11 mouse cellular contexts compared by ENCODE assay signal in genomic region chr1:134273493-134274395, GRCm38 (mm10). TPM values are rescaled to one million over a fixed set of nuclear protein-coding genes. Genes with fewer than 3 reads are reported as not detected.
DNase-seq lines count a peak whose midpoint lies in the region; ATAC-seq and TF ChIP-seq lines count a peak whose summit lies in the region.
"Had no signal": no experiment of that assay in that cellular context is flagged by ENCODE, and none has a peak within 500 bp of the region (broad histone marks: within the 10 kb centered on the region; RNA-seq: fewer than 3 reads in every experiment).

No protein-coding gene starts in this region.

- no peak overlapping the region for H3K4me2 ChIP-seq in hindbrain, embryonic 14.5 days (replicated peaks)
- no peak overlapping the region for H3K4me2 ChIP-seq in hindbrain, embryonic 11.5 days (replicated peaks; ENCODE audit: low read depth, low read length)
- H3K4me2 ChIP-seq in neural tube, embryonic 13.5 days: no peak overlapping the region
- H3K4me2 ChIP-seq: stomach, embryonic 15.5 days had no signal

- H3K9ac ChIP-seq in hindbrain, embryonic 14.5 days: peak overlapping the region; percentile 2; the same call in 1 of the 2 replicates
- no peak overlapping the region for H3K9ac ChIP-seq in hindbrain, embryonic 11.5 days (ENCODE audit: low read depth, low read length)
- H3K9ac ChIP-seq in neural tube, embryonic 13.5 days: no peak overlapping the region
- H3K9ac ChIP-seq: stomach, embryonic 15.5 days had no signal

- no peak; the same call in 1 of the 2 replicates for TF ChIP-seq POLR2A in cerebellum, adult 2 months (IDR thresholded peaks at IDR 0.05; ENCODE audit: borderline replicate concordance, insufficient read depth, low read length)

- H3K9me3 ChIP-seq in hindbrain, embryonic 14.5 days (ENCODE audit: control insufficient read depth, low read length): no peaks in the 10 kb centered on the region
- no peaks in the 10 kb centered on the region for H3K9me3 ChIP-seq in hindbrain, embryonic 11.5 days (ENCODE audit: control insufficient read depth, low read length)
- no peaks in the 10 kb centered on the region for H3K9me3 ChIP-seq in neural tube, embryonic 13.5 days
- H3K9me3 ChIP-seq: stomach, embryonic 15.5 days had no signal

- no peak overlapping the region for H3K4me3 ChIP-seq in hindbrain, embryonic 14.5 days (replicated peaks; ENCODE audit: low read length)
- no peak overlapping the region for H3K4me3 ChIP-seq in hindbrain, embryonic 11.5 days (ENCODE audit: low read depth, low read length)
- no peak overlapping the region for H3K4me3 ChIP-seq in cerebellum, adult 2 months (replicated peaks; ENCODE audit: insufficient read depth, low read depth, low read length)
- H3K4me3 ChIP-seq in neural tube, embryonic 13.5 days: no peak overlapping the region
- H3K4me3 ChIP-seq: stomach, embryonic 15.5 days had no signal

- peaks cover 5% of the 10 kb centered on the region; the same call in 1 of the 2 replicates for H3K4me1 ChIP-seq in hindbrain, embryonic 14.5 days (replicated peaks; ENCODE audit: control insufficient read depth, insufficient read depth, low read length)
- H3K4me1 ChIP-seq in hindbrain, embryonic 11.5 days (replicated peaks; ENCODE audit: control insufficient read depth, insufficient read depth, low read length): no peaks in the 10 kb centered on the region
- peaks cover 56% of the 10 kb centered on the region for H3K4me1 ChIP-seq in cerebellum, adult 2 months (ENCODE audit: control insufficient read depth, insufficient read depth, low read length)
- peaks cover 19% of the 10 kb centered on the region for H3K4me1 ChIP-seq in neural tube, embryonic 13.5 days (replicated peaks)
- H3K4me1 ChIP-seq: stomach, embryonic 15.5 days had no signal

- H3K27me3 ChIP-seq in hindbrain, embryonic 14.5 days (ENCODE audit: control insufficient read depth, insufficient read depth, low read length): no peaks in the 10 kb centered on the region
- H3K27me3 ChIP-seq in hindbrain, embryonic 11.5 days (ENCODE audit: control insufficient read depth, insufficient read depth, low read length): no peaks in the 10 kb centered on the region
- H3K27me3 ChIP-seq in cerebellum, adult 2 months (ENCODE audit: control insufficient read depth, insufficient read depth, low read length): no peaks in the 10 kb centered on the region
- no peaks in the 10 kb centered on the region for H3K27me3 ChIP-seq in neural tube, embryonic 13.5 days
- H3K27me3 ChIP-seq: stomach, embryonic 15.5 days had no signal

- no peak for DNase-seq in hindbrain, embryonic 14.5 days (ENCODE audit: low spot score)
- DNase-seq in hindbrain, embryonic 11.5 days (ENCODE audit: low spot score): no peak
- DNase-seq in cerebellum, adult 2 months: peak; percentile 78 to 89
- peak; percentile 43 to 67 for DNase-seq in frontal cortex, postnatal 36 days (ENCODE audit: low spot score in 2 of 2)
- no peak for DNase-seq in adrenal gland, adult 2 months
- no peak for DNase-seq in spleen, adult 12 weeks (ENCODE audit: low spot score)
- DNase-seq: adrenal gland, adult 8-10 months; kidney, postnatal 10 days had no signal

- H3K27ac ChIP-seq in hindbrain, embryonic 14.5 days: peak overlapping the region; percentile 64
- H3K27ac ChIP-seq in hindbrain, embryonic 11.5 days (ENCODE audit: low read depth, low read length): no peak overlapping the region
- H3K27ac ChIP-seq in cerebellum, adult 2 months (ENCODE audit: insufficient read depth, low read length): peak overlapping the region; percentile 95
- peak overlapping the region; percentile 82 for H3K27ac ChIP-seq in neural tube, embryonic 13.5 days (replicated peaks)
- H3K27ac ChIP-seq: stomach, embryonic 15.5 days had no signal

- ATAC-seq in hindbrain, embryonic 14.5 days (ENCODE audit: low FRiP score): peak; percentile 55; the same call in 1 of the 2 replicates
- no peak for ATAC-seq in hindbrain, embryonic 11.5 days (ENCODE audit: low FRiP score)
- ATAC-seq in neural tube, embryonic 13.5 days (ENCODE audit: low read depth): peak; percentile 74
- ATAC-seq in activated CD4-positive, CD25-positive, alpha-beta regulatory T cell, adult 4 months: no peak

- no peaks in the 10 kb centered on the region for H3K36me3 ChIP-seq in hindbrain, embryonic 14.5 days (replicated peaks; ENCODE audit: control insufficient read depth, insufficient read depth)
- no peaks in the 10 kb centered on the region for H3K36me3 ChIP-seq in hindbrain, embryonic 11.5 days (ENCODE audit: control insufficient read depth, insufficient read depth, low read length)
- no peaks in the 10 kb centered on the region for H3K36me3 ChIP-seq in neural tube, embryonic 13.5 days
- H3K36me3 ChIP-seq: stomach, embryonic 15.5 days had no signal

- WGBS in hindbrain, embryonic 14.5 days: 51% methylated on average over 9 of the region's 9 CpGs
- 62% methylated on average over 9 of the region's 9 CpGs for WGBS in hindbrain, embryonic 11.5 days
- 9% methylated on average over 9 of the region's 9 CpGs for WGBS in cerebellum, adult 2 months
- WGBS in neural tube, embryonic 13.5 days: 50% methylated on average over 9 of the region's 9 CpGs

- no peak for TF ChIP-seq CTCF in cerebellum, adult 2 months (IDR thresholded peaks at IDR 0.05; ENCODE audit: borderline replicate concordance, insufficient read depth, low read depth, low read length)

RNA-seq across cellular contexts. Expression of gene Myog, which starts 16.0 kb away (rescaled TPM):
- 0.13 and 0.17 TPM in 2 replicates for polyA plus RNA-seq in hindbrain, embryonic 14.5 days (2014; fragmentation: Nextera tagmentation; extraction: Ambion mirVana)
- 5.5 and 12.2 TPM in 2 replicates for polyA plus RNA-seq in hindbrain, embryonic 11.5 days (2014; fragmentation: Nextera tagmentation; extraction: Ambion mirVana)
- 0.06 TPM in 1 of 2 replicates, not detected in the other for polyA plus RNA-seq in cerebellum, adult 2 months (2012; rRNA removed)
- 5.2 and 21.7 TPM in 2 replicates for polyA plus RNA-seq in neural tube, embryonic 13.5 days (2015; fragmentation: Nextera tagmentation; extraction: Ambion mirVana)
- total RNA-seq in adrenal gland, adult 2 months (2021): not detected
- not detected in 2 replicates for polyA plus RNA-seq in adrenal gland, adult 2 months (2012; rRNA removed)
- polyA plus RNA-seq in activated CD4-positive, CD25-positive, alpha-beta regulatory T cell, adult 4 months (2017; shearing (Covaris generic)): not detected
- total RNA-seq: adrenal gland, adult 8-10 months had no signal

RNA-seq across cellular contexts. Expression of gene Adora1, which starts 38.5 kb away (rescaled TPM):
- 13.0 and 14.9 TPM in 2 replicates for polyA plus RNA-seq in hindbrain, embryonic 14.5 days (2014; fragmentation: Nextera tagmentation; extraction: Ambion mirVana)
- 0.24 and 0.25 TPM in 2 replicates for polyA plus RNA-seq in hindbrain, embryonic 11.5 days (2014; fragmentation: Nextera tagmentation; extraction: Ambion mirVana)
- polyA plus RNA-seq in cerebellum, adult 2 months (2012; rRNA removed): 154 and 160 TPM in 2 replicates
- polyA plus RNA-seq in neural tube, embryonic 13.5 days (2015; fragmentation: Nextera tagmentation; extraction: Ambion mirVana): 11.1 and 12.8 TPM in 2 replicates
- total RNA-seq in adrenal gland, adult 2 months (2021): 100 to 1,000 TPM; 110 to 198 TPM
- 180 and 209 TPM in 2 replicates for polyA plus RNA-seq in adrenal gland, adult 2 months (2012; rRNA removed)
- under 1 TPM in 1 of 2 experiments, not detected in 1; 0.15 TPM for polyA plus RNA-seq in activated CD4-positive, CD25-positive, alpha-beta regulatory T cell, adult 4 months (2017; shearing (Covaris generic))

RNA-seq across cellular contexts. Expression of gene Ppfia4, which starts 59.0 kb away (rescaled TPM):
- 20.4 and 22.3 TPM in 2 replicates for polyA plus RNA-seq in hindbrain, embryonic 14.5 days (2014; fragmentation: Nextera tagmentation; extraction: Ambion mirVana)
- 1.9 and 2.1 TPM in 2 replicates for polyA plus RNA-seq in hindbrain, embryonic 11.5 days (2014; fragmentation: Nextera tagmentation; extraction: Ambion mirVana)
- polyA plus RNA-seq in cerebellum, adult 2 months (2012; rRNA removed): 192 and 220 TPM in 2 replicates
- polyA plus RNA-seq in neural tube, embryonic 13.5 days (2015; fragmentation: Nextera tagmentation; extraction: Ambion mirVana): 10.9 and 11.7 TPM in 2 replicates
- total RNA-seq in adrenal gland, adult 2 months (2021): 1 to 10 TPM in 1 of 2 experiments, under 1 TPM in 1; 0.86 to 1.5 TPM
- 6.8 and 8.0 TPM in 2 replicates for polyA plus RNA-seq in adrenal gland, adult 2 months (2012; rRNA removed)
- under 1 TPM in 1 of 2 experiments, not detected in 1; 0.15 TPM for polyA plus RNA-seq in activated CD4-positive, CD25-positive, alpha-beta regulatory T cell, adult 4 months (2017; shearing (Covaris generic))

Comparison
In these comparisons a context has a peak if more than half of its experiments do, and no peak if none do; other contexts are left out.
1. ATAC-seq: peak in hindbrain, embryonic 14.5 days (single experiment) and neural tube, embryonic 13.5 days (single experiment); none in hindbrain, embryonic 11.5 days (single experiment) and activated CD4-positive, CD25-positive, alpha-beta regulatory T cell, adult 4 months (single experiment).
2. DNase-seq: peak in cerebellum, adult 2 months (2 of 2) and frontal cortex, postnatal 36 days (2 of 2); none in hindbrain, embryonic 14.5 days (single experiment), hindbrain, embryonic 11.5 days (single experiment), adrenal gland, adult 2 months (single experiment) and spleen, adult 12 weeks (single experiment).